Mouse (Mus musculus) heart, adult 2 months (tissue): ENCODE data around the gene Bcl9l.

Experiments used
- CTCF ChIP-seq: fragments of 200-600 bp; IDR thresholded peaks from 2 replicates; pipeline ENCODE4 v1.8.1; 2022; ENCODE audit warnings: antibody characterized with exemption, mild to moderate bottlenecking, moderate library complexity
- EP300 ChIP-seq: fragments of 200-500 bp; IDR thresholded peaks from 2 replicates; pipeline ENCODE4 v1.6.1; 2011; ENCODE audit warnings: low read depth, low read length, control low read depth; ENCODE audit not compliant: insufficient read depth
- POLR2A ChIP-seq: fragments of 200-500 bp; IDR thresholded peaks from 2 replicates; pipeline ENCODE4 v1.6.1; 2011; ENCODE audit warnings: mild to moderate bottlenecking, low read depth, low read length, control low read depth; ENCODE audit not compliant: insufficient read depth

GRCm38 (mm10) chr9:44491351-44491750, 8.7 kb downstream of the Bcl9l start:
- TF ChIP-seq EP300 (no peak), CTCF (no peak), POLR2A (no peak)
